Mouse (Mus musculus) olfactory bulb, adult 2 months (tissue): ENCODE data around the gene Hccs. TPM values are rescaled to one million over a fixed set of nuclear protein-coding genes. Genes with fewer than 3 reads are reported as not detected.

Source experiments
- H3K27ac ChIP-seq: fragments of 200-500 bp; 2 replicates; pipeline ENCODE4 v1.5.1; 2012; ENCODE audit warnings: low read depth, low read length; ENCODE audit not compliant: insufficient read depth
- H3K4me1 ChIP-seq: fragments of 200-500 bp; 2 replicates; pipeline ENCODE4 v1.6.1; 2012; ENCODE audit warnings: low read length; ENCODE audit not compliant: control insufficient read depth, insufficient read depth
- H3K4me3 ChIP-seq: fragments of 200-500 bp; 2 replicates; pipeline ENCODE4 v1.5.1; 2012; ENCODE audit warnings: mild to moderate bottlenecking, low read depth, low read length, moderate library complexity; ENCODE audit not compliant: insufficient read depth
- CTCF ChIP-seq: fragments of 200-500 bp; IDR thresholded peaks from 2 replicates; pipeline ENCODE4 v1.5.1; 2012; ENCODE audit warnings: low read depth, mild to moderate bottlenecking, low read length, moderate library complexity; ENCODE audit not compliant: insufficient read depth
- POLR2A ChIP-seq: fragments of 200-500 bp; IDR thresholded peaks from 2 replicates; pipeline ENCODE4 v1.6.1; 2012; ENCODE audit warnings: mild to moderate bottlenecking, low read depth, low read length, moderate library complexity; ENCODE audit not compliant: insufficient read depth
- WGBS: fragments of 180-500 bp; shearing (Covaris S2); methylation state at CpG from one replicate; pipeline ENCODE4 v1.1.7; 2018; 5-methylcytosine and 5-hydroxymethylcytosine counted together
- polyA plus RNA-seq: library from polyadenylated mRNA; stranded (reverse); fragments of >200 nt; gene quantifications from 2 replicates; pipeline ENCODE4 v1.2.4, GENCODE M21; 2012; ENCODE audit warnings: low replicate concordance; ENCODE audit not compliant: missing spikeins, insufficient read depth, insufficient read length

The Hccs gene
- polyA plus RNA-seq, 1 experiment, result not detected

DNA sequence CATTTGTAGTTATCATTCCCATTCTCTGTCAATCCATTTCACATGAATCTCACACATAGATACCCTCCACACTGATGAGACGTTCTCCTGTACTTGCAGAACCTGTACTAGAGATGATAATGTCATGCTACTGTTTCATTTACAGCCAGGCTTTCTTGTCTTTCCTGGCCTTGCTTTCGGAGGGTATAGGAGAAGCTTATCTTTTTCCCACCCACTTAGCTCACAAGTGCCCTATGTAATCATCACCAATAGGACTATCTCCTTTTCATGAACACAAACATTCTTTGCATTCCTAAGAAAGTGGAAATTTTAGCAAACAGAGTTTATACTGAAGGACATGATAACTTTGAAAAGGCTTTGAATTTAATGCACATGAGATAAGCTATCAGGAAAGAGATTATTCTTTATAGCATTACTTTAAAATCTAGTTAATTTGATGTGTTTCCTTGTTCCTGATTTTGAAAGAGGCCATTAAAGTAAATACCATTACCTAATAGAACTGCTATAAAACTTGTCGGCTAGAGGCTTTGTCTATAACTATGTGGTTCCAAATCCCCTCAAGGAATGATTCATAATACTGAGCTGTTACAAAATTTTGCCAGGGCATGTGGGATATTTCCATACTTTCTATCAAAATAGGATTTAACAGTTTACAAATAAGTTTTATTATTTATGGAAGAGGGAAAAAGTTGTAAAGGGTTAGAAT is 97.7 kb downstream of the Hccs start:
- TF ChIP-seq POLR2A, result no peak
- TF ChIP-seq CTCF, result no peak
- 77% methylated on average over 3 of the region's 3 CpGs for WGBS
- Histone ChIP-seq H3K27ac (no peak overlapping the region), H3K4me1 (no peaks in the 10 kb centered on the region), H3K4me3 (no peak overlapping the region)

DNA sequence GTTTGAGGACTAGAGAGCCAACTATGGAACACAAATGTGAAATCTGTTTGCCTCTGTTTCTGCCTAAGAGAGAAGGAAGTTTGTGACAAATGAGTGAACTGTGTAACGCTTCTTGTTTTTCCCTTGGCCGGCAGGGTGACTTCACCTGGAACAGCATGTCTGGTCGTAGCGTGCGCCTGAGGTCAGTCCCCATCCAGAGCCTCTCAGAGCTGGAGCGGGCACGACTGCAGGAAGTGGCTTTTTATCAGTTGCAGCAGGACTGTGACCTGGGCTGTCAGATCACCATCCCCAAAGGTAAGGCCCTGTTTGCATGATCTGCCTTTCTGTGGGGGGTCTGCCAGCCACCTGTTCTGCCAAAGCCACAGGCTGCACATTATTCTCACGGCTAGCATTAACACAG is 100.1 kb downstream of the Hccs start:
- H3K27ac ChIP-seq, result no peak overlapping the region
- 83% methylated on average over 8 of the region's 8 CpGs for WGBS
- no peak overlapping the region for H3K4me3 ChIP-seq
- H3K4me1 ChIP-seq, result no peaks in the 10 kb centered on the region
- no peak for TF ChIP-seq POLR2A

DNA sequence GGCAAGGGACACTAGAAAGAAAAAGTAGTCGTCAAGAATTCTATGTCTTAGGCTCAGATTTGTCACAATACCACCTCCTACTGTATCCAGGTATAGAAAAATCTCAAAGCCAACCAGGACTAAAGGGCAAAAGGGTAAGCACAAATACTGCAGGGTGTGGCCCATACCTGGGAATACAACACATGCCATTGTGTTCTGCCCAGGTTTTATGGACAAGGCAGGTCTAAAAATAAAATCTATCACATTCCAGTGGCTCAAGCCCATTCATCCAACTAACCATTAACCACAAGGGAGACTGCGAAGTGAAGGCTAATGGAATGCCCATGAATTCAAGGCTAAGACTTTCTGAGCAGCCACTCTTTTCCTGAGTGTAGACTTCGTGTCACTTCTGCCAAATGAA is 110.2 kb downstream of the Hccs start:
- no peak overlapping the region for H3K4me3 ChIP-seq
- TF ChIP-seq POLR2A (no peak), CTCF (no peak)
- WGBS, result 69% methylated on average over 3 of the region's 3 CpGs
- H3K27ac ChIP-seq, result no peak overlapping the region
- H3K4me1 ChIP-seq, result no peaks in the 10 kb centered on the region

Other genes starting within 250 kb of the Hccs start
- not detected in 2 replicates for gene Amelx, start 133.2 kb downstream of the Hccs start, polyA plus RNA-seq